Mouse (Mus musculus): ENCODE measurements around the gene Brinp3. TPM values are rescaled to one million over a fixed set of nuclear protein-coding genes. Genes with fewer than 3 reads are reported as not detected.

The Brinp3 gene
- polyA plus RNA-seq, 2 experiments, result not detected

GRCm38 (mm10) chr1:146939463-146940389 lies 445.2 kb downstream of the Brinp3 start:
- Histone ChIP-seq H3K4me1 (replicated peaks; ENCODE audit: control insufficient read depth in 2 of 2, insufficient read depth in 2 of 2, low read length in 1 of 2) (no peaks in the 10 kb centered on the region), H3K9me3 (ENCODE audit: control insufficient read depth, low read length) (no peaks in the 10 kb centered on the region), H3K9ac (replicated peaks) (no peak overlapping the region), H3K4me3 (ENCODE audit: insufficient read depth in 1 of 2, low read depth in 2 of 2, low read length in 2 of 2) (no peak overlapping the region), H3K27me3 (ENCODE audit: control insufficient read depth, insufficient read depth, low read length) (no peaks in the 10 kb centered on the region), H3K4me2 (ENCODE audit: low read depth) (no peak overlapping the region), H3K36me3 (replicated peaks; ENCODE audit: control insufficient read depth, insufficient read depth, low read depth) (no peaks in the 10 kb centered on the region), H3K27ac (no peak overlapping the region)
- WGBS (ENCODE audit: insufficient replicate concordance), result 62% methylated on average over 6 of the region's 6 CpGs
- ATAC-seq (ENCODE audit: insufficient read depth) (no peak), DNase-seq (ENCODE audit: low read depth in 3 of 3, low spot score in 3 of 3) (no peak)
- no peak for TF ChIP-seq EP300 (IDR thresholded peaks at IDR 0.05; ENCODE audit: low read depth)
- TF ChIP-seq CTCF (IDR thresholded peaks at IDR 0.05; ENCODE audit: low read depth), result no peak

Measured in liver, embryonic 14.5 days (tissue).